Mouse (Mus musculus): Measurements from ENCODE around the gene Gm11099. TPM values are rescaled to one million over a fixed set of nuclear protein-coding genes. Genes with fewer than 3 reads are reported as not detected.

Gene Gm11099
- polyA plus RNA-seq, 1 experiment from 2014 or later: not detected

DNA sequence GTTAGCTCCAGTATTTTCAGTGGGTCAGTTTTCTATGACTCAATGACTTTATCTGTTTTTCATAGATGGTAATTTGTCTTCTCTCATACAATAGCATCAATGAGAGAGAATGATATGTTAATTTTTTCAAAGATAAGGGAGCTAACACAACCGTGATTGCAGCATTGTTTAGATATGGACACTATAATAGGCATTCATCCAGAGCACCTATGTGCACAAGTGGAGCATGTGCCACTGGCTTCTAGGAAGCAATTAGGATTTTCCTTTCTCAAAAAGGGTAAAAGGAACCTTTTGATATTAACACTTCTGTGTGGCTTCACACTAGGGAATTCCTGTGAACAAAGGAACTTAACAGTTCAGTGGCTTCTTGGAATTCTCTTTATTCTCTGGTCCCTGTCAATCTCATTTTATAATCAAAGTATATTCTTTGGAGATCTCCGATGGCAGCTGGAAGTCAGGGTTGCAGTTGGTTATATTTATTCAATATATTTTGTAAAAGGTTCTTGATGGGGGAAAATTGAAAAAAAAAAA lies 97.6 kb downstream of the Gm11099 start:
- H3K4me3 ChIP-seq (ENCODE audit: low read length): no peak overlapping the region
- H3K9me3 ChIP-seq (ENCODE audit: control insufficient read depth, low read length): peaks cover 3% of the 10 kb centered on the region; the same call in 1 of the 2 replicates
- no peak overlapping the region for H3K4me2 ChIP-seq (ENCODE audit: low read length)
- H3K4me1 ChIP-seq (ENCODE audit: control insufficient read depth, insufficient read depth, low read depth, low read length): no peaks in the 10 kb centered on the region
- ATAC-seq: no peak
- no peak overlapping the region for H3K27ac ChIP-seq (ENCODE audit: low read depth, low read length)
- H3K27me3 ChIP-seq (replicated peaks; ENCODE audit: control insufficient read depth, insufficient read depth, low read length): no peaks in the 10 kb centered on the region
- H3K9ac ChIP-seq (ENCODE audit: low read depth, low read length): no peak overlapping the region
- H3K36me3 ChIP-seq (ENCODE audit: control insufficient read depth, insufficient read depth, low read length): no peaks in the 10 kb centered on the region
- 11% methylated on average over 2 of the region's 2 CpGs for WGBS
